Mouse (Mus musculus): ENCODE results near the gene Smad9.

GRCm38 (mm10) chr3:54814622-54815021 is 59.2 kb downstream of the Smad9 start:
- TF ChIP-seq CTCF (IDR thresholded peaks at IDR 0.05), result no peak
- TF ChIP-seq EP300 (IDR thresholded peaks at IDR 0.05; ENCODE audit: insufficient read depth, low read depth, low read length), result no peak
